Mouse (Mus musculus): ENCODE results near the gene Pmpca.
A peak's percentile ranks its signal among the peaks of the same experiment; 100 is the strongest.

Gene Pmpca

GRCm38 (mm10) chr2:26429851-26430250 is 40.7 kb downstream of the Pmpca start:
- DNase-seq (ENCODE audit: extremely low spot score, low spot score): no peak

- DNase-seq (ENCODE audit: extremely low spot score, low spot score): no peak
Measured at GRCm38 (mm10) chr2:26434791-26435572, 45.8 kb downstream of the Pmpca start.

- DNase-seq (ENCODE audit: extremely low spot score, low spot score): no peak
Measured at GRCm38 (mm10) chr2:26437221-26437620, 48.1 kb downstream of the Pmpca start.

DNA sequence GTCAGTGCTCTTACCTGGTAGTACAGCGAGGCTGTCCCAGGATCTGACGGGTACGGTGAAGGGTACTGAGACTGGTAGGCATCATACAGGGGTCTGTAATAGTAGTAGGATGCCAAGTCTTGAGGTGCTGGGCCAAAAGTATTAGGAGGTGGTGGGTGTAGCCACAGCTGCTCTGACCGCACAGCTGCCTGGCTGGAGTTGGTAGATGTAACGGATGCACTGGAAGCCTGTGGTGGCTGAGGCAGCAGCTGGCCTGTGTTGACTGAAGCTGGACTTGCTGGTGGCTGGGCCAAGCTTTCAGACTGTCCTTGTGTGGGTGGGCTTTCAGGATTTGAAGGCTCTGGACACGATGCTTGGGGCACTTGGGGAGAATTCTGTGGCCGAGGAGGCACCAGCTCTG is 49.2 kb downstream of the Pmpca start:
- no peak for DNase-seq (ENCODE audit: extremely low spot score, low spot score)

DNA sequence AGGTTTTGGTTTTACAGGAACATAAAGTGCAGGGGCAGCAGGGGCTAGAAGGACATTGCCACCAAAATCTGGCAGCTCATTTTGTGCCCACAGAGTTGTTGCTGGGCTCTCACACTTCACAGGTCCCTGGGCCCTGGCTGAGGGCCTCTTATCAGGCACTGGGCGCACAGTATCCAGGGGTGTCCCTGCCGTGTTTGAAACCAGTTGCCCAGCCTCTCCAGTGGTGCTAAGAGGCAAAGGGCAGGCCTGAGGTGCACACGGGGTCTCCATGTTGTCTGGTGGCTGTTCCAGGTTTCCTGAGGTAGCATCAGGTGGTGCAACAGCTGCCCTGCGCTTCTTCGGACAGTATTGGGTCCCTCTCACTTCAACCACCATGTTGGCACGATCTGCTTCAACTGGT is 50.5 kb downstream of the Pmpca start:
- no peak for DNase-seq (ENCODE audit: extremely low spot score, low spot score)

DNA sequence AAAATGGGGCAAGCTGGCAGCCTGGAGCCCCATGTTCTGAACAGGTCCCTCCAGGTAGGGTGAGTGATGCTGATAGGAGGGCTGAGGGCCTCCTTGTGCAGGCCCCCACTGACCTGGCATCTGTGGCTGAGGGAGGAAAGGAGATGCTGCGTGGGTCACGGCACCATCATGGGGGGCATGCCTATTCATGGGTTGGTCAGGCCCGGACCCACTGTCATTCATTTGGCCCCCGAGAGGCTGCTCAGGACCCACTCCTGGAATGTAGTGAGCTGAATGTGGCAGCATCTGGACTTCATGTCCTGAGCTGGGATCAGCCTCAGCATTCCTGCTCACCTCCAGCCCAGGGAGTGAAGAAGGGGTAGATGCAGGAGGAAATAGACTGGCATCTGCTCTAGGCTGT is 52.1 kb downstream of the Pmpca start:
- no peak for DNase-seq (ENCODE audit: extremely low spot score, low spot score)

GRCm38 (mm10) chr2:26441688-26442087 is 52.5 kb downstream of the Pmpca start:
- DNase-seq (ENCODE audit: extremely low spot score, low spot score): no peak

- DNase-seq (ENCODE audit: extremely low spot score, low spot score): no peak
Measured at GRCm38 (mm10) chr2:26442843-26443242, 53.7 kb downstream of the Pmpca start.

DNA sequence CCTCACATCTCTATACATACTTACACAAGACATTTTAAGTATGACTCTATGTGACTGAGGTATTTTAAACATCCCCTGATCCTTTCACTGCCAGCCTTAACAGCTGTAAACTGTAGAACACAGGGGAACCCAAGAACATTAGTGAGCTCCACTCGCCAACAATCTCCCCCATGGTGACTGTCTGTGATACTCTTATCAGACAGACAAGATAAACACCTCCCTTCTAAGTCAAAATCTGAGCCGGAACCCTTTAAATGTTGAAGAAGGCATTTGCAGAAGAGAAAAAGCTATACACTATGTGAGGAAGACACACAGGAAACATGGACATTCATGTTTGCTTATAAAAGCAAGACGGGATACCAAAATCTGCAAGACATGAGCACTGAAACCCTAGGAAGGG is 54.7 kb downstream of the Pmpca start:
- DNase-seq (ENCODE audit: extremely low spot score, low spot score): no peak

GRCm38 (mm10) chr2:26444368-26444767 is 55.2 kb downstream of the Pmpca start:
- DNase-seq (ENCODE audit: extremely low spot score, low spot score): no peak

- DNase-seq (ENCODE audit: extremely low spot score, low spot score): peak; percentile 100
Measured at GRCm38 (mm10) chr2:26444946-26445665, 56.0 kb downstream of the Pmpca start, which contains the start of gene Sec16a. TSS of gene Sec16a (minus strand) at chr2:26445216.

DNA sequence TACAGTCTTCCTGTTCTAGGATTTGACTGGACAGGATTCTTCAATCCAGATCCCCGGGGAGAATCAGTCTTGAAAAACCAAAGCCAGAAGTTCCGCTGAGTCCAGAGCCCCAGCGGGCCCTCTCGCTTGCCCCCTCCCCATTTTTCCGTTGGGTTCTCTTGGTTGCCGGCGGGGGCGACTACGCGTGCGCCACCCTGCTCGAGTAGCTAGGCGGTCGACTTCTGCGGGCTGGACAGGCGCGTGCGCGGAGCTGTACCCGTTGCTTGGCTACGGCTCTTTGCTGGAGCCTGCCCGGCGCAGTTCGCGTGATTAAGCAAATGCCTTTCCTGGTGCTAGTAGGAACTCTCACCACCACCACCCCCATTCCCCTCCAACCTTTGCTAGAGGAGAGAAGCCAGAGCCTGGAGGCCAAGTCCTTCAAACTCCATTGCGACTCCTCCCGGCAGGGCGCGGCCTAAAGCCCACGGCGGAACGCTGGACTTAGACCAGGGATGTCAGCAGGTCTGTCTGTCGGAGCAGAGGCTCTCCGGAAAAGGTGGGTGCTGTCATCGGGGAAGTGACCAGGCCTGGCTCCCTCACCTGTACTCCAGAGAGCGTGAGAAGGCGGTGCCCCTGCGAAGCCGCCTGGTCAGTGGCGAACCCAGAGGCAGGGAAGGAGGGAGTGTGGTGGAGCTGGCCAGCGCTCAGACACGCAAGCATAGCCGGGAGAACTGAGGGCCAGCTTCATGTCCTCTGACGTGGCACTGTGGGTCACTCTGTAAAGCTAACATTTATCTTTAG is 56.7 kb downstream of the Pmpca start:
- no peak for DNase-seq (ENCODE audit: extremely low spot score, low spot score)

GRCm38 (mm10) chr2:26446671-26447070 is 57.5 kb downstream of the Pmpca start:
- DNase-seq (ENCODE audit: extremely low spot score, low spot score): no peak

All from neural tube, embryonic 10.5 days (tissue).